In genomic region chr5:128542049-128542448, GRCm38 (mm10) we compare ENCODE assay signal across 9 mouse cellular contexts. TPM values are rescaled to one million over a fixed set of nuclear protein-coding genes. Genes with fewer than 3 reads are reported as not detected.
DNase-seq lines count a peak whose midpoint lies in the region; ATAC-seq lines count a peak whose summit lies in the region.
"Had no signal": no experiment of that assay in that cellular context is flagged by ENCODE, and none has a peak within 500 bp of the region (broad histone marks: within the 10 kb centered on the region; RNA-seq: fewer than 3 reads in every experiment).

No protein-coding gene starts in this region.

- no peaks in the 10 kb centered on the region for H3K9me3 ChIP-seq in hindbrain, embryonic 16.5 days (ENCODE audit: control insufficient read depth, low read length)
- H3K9me3 ChIP-seq in hindbrain, embryonic 11.5 days (ENCODE audit: control insufficient read depth, low read length) = no peaks in the 10 kb centered on the region
- no peaks in the 10 kb centered on the region for H3K9me3 ChIP-seq in heart, embryonic 15.5 days (replicated peaks)
- no peaks in the 10 kb centered on the region for H3K9me3 ChIP-seq in liver, embryonic 13.5 days (replicated peaks)
- H3K9me3 ChIP-seq: embryonic facial prominence, embryonic 13.5 days had no signal

- no peak overlapping the region for H3K4me3 ChIP-seq in hindbrain, embryonic 16.5 days (ENCODE audit: low read length)
- H3K4me3 ChIP-seq in hindbrain, embryonic 11.5 days (ENCODE audit: low read depth, low read length) = no peak overlapping the region
- peak overlapping the region; percentile 11; the same call in 1 of the 2 replicates for H3K4me3 ChIP-seq in heart, embryonic 15.5 days
- no peak overlapping the region for H3K4me3 ChIP-seq in liver, embryonic 13.5 days (replicated peaks)
- H3K4me3 ChIP-seq: embryonic facial prominence, embryonic 13.5 days; myocyte had no signal

- H3K27ac ChIP-seq in hindbrain, embryonic 16.5 days (ENCODE audit: low read depth, low read length) = no peak overlapping the region
- H3K27ac ChIP-seq in hindbrain, embryonic 11.5 days (ENCODE audit: low read depth, low read length) = no peak overlapping the region
- no peak overlapping the region for H3K27ac ChIP-seq in heart, embryonic 15.5 days
- no peak overlapping the region for H3K27ac ChIP-seq in liver, embryonic 13.5 days

- H3K4me2 ChIP-seq in hindbrain, embryonic 16.5 days (ENCODE audit: low read length) = peak overlapping the region; percentile 9; the same call in 1 of the 2 replicates
- no peak overlapping the region for H3K4me2 ChIP-seq in hindbrain, embryonic 11.5 days (replicated peaks; ENCODE audit: low read depth, low read length)
- H3K4me2 ChIP-seq in heart, embryonic 15.5 days = peak overlapping the region; percentile 46
- peak overlapping the region; percentile 17; the same call in 1 of the 2 replicates for H3K4me2 ChIP-seq in liver, embryonic 13.5 days
- H3K4me2 ChIP-seq: embryonic facial prominence, embryonic 13.5 days had no signal

- no peak overlapping the region for H3K9ac ChIP-seq in hindbrain, embryonic 16.5 days (ENCODE audit: low read depth, low read length)
- no peak overlapping the region for H3K9ac ChIP-seq in hindbrain, embryonic 11.5 days (ENCODE audit: low read depth, low read length)
- H3K9ac ChIP-seq in heart, embryonic 15.5 days = no peak overlapping the region
- no peak overlapping the region for H3K9ac ChIP-seq in liver, embryonic 13.5 days
- H3K9ac ChIP-seq: embryonic facial prominence, embryonic 13.5 days had no signal

- 23% methylated on average over 10 of the region's 10 CpGs for WGBS in hindbrain, embryonic 16.5 days
- 25% methylated on average over 10 of the region's 10 CpGs for WGBS in hindbrain, embryonic 11.5 days
- WGBS in heart, embryonic 15.5 days = 2% methylated on average over 10 of the region's 10 CpGs
- WGBS in liver, embryonic 13.5 days (ENCODE audit: insufficient replicate concordance) = 5% methylated on average over 10 of the region's 10 CpGs

- no peak for ATAC-seq in hindbrain, embryonic 16.5 days
- no peak for ATAC-seq in hindbrain, embryonic 11.5 days (ENCODE audit: low FRiP score)
- peak; percentile 58 for ATAC-seq in heart, embryonic 15.5 days (replicated peaks; ENCODE audit: insufficient number of reproducible peaks, insufficient read depth, low FRiP score, low read depth)
- ATAC-seq in liver, embryonic 13.5 days (ENCODE audit: low read depth) = peak; percentile 41; the same call in 1 of the 2 replicates

- DNase-seq in hindbrain, embryonic 11.5 days (ENCODE audit: low spot score) = no peak
- DNase-seq in embryo, embryonic 10 days (ENCODE audit: low spot score) = peak; percentile 65
- no peak for DNase-seq in liver, embryonic 13.5 days
- DNase-seq in right cerebral cortex, adult 2 months (ENCODE audit: low spot score in 2 of 2) = no peak
- DNase-seq in cerebellum, adult 11-12 months = no peak

- no peaks in the 10 kb centered on the region for H3K36me3 ChIP-seq in hindbrain, embryonic 16.5 days (ENCODE audit: control insufficient read depth, insufficient read depth, low read length)
- no peaks in the 10 kb centered on the region for H3K36me3 ChIP-seq in hindbrain, embryonic 11.5 days (ENCODE audit: control insufficient read depth, insufficient read depth, low read length)
- H3K36me3 ChIP-seq in heart, embryonic 15.5 days = no peaks in the 10 kb centered on the region
- no peaks in the 10 kb centered on the region for H3K36me3 ChIP-seq in liver, embryonic 13.5 days
- H3K36me3 ChIP-seq: embryonic facial prominence, embryonic 13.5 days had no signal

- H3K4me1 ChIP-seq in hindbrain, embryonic 16.5 days (ENCODE audit: control insufficient read depth, insufficient read depth, low read depth, low read length) = no peaks in the 10 kb centered on the region
- no peaks in the 10 kb centered on the region for H3K4me1 ChIP-seq in hindbrain, embryonic 11.5 days (replicated peaks; ENCODE audit: control insufficient read depth, insufficient read depth, low read length)
- H3K4me1 ChIP-seq in heart, embryonic 15.5 days (replicated peaks) = peaks cover 4% of the 10 kb centered on the region
- H3K4me1 ChIP-seq in liver, embryonic 13.5 days (replicated peaks) = no peaks in the 10 kb centered on the region

- H3K27me3 ChIP-seq in hindbrain, embryonic 16.5 days (replicated peaks; ENCODE audit: control insufficient read depth, insufficient read depth, low read length) = no peaks in the 10 kb centered on the region
- no peaks in the 10 kb centered on the region for H3K27me3 ChIP-seq in hindbrain, embryonic 11.5 days (ENCODE audit: control insufficient read depth, insufficient read depth, low read length)
- H3K27me3 ChIP-seq in heart, embryonic 15.5 days = no peaks in the 10 kb centered on the region
- H3K27me3 ChIP-seq in liver, embryonic 13.5 days = no peaks in the 10 kb centered on the region

RNA-seq across cellular contexts. Expression of gene Fzd10, which starts 58.6 kb away (rescaled TPM):
- 2.9 and 3.1 TPM in 2 replicates for polyA plus RNA-seq in hindbrain, embryonic 16.5 days (2015; fragmentation: Nextera tagmentation; extraction: Ambion mirVana)
- polyA plus RNA-seq in hindbrain, embryonic 11.5 days (2014; fragmentation: Nextera tagmentation; extraction: Ambion mirVana) = 17.8 and 19.3 TPM in 2 replicates
- polyA plus RNA-seq in heart, embryonic 15.5 days (2015; fragmentation: Nextera tagmentation; extraction: Ambion mirVana) = 0.23 and 0.30 TPM in 2 replicates
- polyA plus RNA-seq in liver, embryonic 13.5 days (2015; fragmentation: Nextera tagmentation; extraction: Ambion mirVana) = 0.02 TPM in 1 of 2 replicates, not detected in the other
- polyA plus RNA-seq: myocyte had no signal

Comparison
In these comparisons a context has a peak if more than half of its experiments do, and no peak if none do; other contexts are left out.
1. ATAC-seq: peak in heart, embryonic 15.5 days (single experiment) and liver, embryonic 13.5 days (single experiment); none in hindbrain, embryonic 16.5 days (single experiment) and hindbrain, embryonic 11.5 days (single experiment).